8 mouse cellular contexts compared by ENCODE assay signal in the genomic region with DNA sequence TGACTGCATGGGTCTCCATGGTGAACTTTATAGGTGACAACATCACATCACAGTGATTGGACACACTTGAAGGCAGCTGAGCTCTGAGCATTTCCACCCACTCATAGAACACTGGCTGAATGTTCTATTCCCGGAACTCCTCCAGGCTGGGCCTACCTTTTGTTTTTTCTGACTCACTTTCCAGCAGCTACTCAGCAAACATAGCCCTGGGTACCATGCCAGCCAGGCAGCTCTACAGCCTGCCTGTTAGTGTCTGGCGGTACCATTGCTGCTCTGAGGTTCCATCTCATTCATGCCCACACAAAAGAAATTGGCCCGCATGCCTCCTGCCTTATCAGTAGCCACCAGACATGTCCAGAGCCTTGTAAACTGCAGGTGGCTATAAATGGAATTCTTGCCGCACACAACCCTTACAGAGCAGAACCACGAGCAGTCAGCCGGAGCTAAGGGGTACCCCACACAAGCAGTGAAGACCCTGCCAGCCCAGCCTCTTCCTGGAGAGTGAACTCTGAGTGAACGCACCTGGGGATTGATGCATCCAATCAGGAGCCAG. TPM values are rescaled to one million over a fixed set of nuclear protein-coding genes. Genes with fewer than 3 reads are reported as not detected.
DNase-seq lines count a peak whose midpoint lies in the region; ATAC-seq and TF ChIP-seq lines count a peak whose summit lies in the region.
"Had no signal": no experiment of that assay in that cellular context is flagged by ENCODE, and none has a peak within 500 bp of the region (broad histone marks: within the 10 kb centered on the region; RNA-seq: fewer than 3 reads in every experiment).

No protein-coding gene starts in this region.

- no peaks in the 10 kb centered on the region for H3K79me2 ChIP-seq in MEL (ENCODE audit: control insufficient read depth, insufficient read depth, low read length, poor library complexity)

- no peak overlapping the region for H3K27ac ChIP-seq in MEL (ENCODE audit: control insufficient read depth, low read depth, low read length)
- peak overlapping the region; percentile 80 for H3K27ac ChIP-seq in bone marrow, adult 2 months (ENCODE audit: control insufficient read depth, insufficient read depth, low read depth, low read length, poor library complexity)
- H3K27ac ChIP-seq in hindbrain, embryonic 12.5 days: no peak overlapping the region
- H3K27ac ChIP-seq in cerebellum, adult 2 months (ENCODE audit: insufficient read depth, low read length): no peak overlapping the region

- no peaks in the 10 kb centered on the region for H3K27me3 ChIP-seq in MEL (ENCODE audit: control insufficient read depth in 1 of 2, insufficient read depth in 2 of 2, low read length in 2 of 2)
- no peaks in the 10 kb centered on the region for H3K27me3 ChIP-seq in hindbrain, embryonic 12.5 days
- no peaks in the 10 kb centered on the region for H3K27me3 ChIP-seq in cerebellum, adult 2 months (ENCODE audit: control insufficient read depth, insufficient read depth, low read length)

- no peak overlapping the region for H3K4me2 ChIP-seq in hindbrain, embryonic 12.5 days (replicated peaks)

- TF ChIP-seq EP300 in MEL (IDR thresholded peaks at IDR 0.05; ENCODE audit: low read depth in 1 of 2, low read length in 2 of 2): peak; percentile 57 to 59

- peak; percentile 44 for DNase-seq in MEL (ENCODE audit: low read depth, low spot score)
- DNase-seq in lung, postnatal 25 days (ENCODE audit: low spot score): no peak
- DNase-seq in thymus, postnatal 25 days: no peak
- no peak for DNase-seq in cerebellum, adult 2 months

- no peak overlapping the region for H3K9ac ChIP-seq in MEL (ENCODE audit: control insufficient read depth, low read depth, low read length, poor library complexity, severe bottlenecking)
- no peak overlapping the region for H3K9ac ChIP-seq in hindbrain, embryonic 12.5 days

- peak; percentile 63; the same call in 1 of the 2 replicates for ATAC-seq in hindbrain, embryonic 12.5 days (ENCODE audit: low FRiP score)
- ATAC-seq in megakaryocyte progenitor cell, adult 5-6 weeks (replicated peaks; ENCODE audit: poor library complexity): peak; percentile 88

- no peak for TF ChIP-seq RAD21 in MEL (IDR thresholded peaks at IDR 0.05; ENCODE audit: low read depth, low read length)

- H3K36me3 ChIP-seq in MEL (ENCODE audit: control insufficient read depth in 1 of 2, insufficient read depth in 2 of 2, low read length in 2 of 2): peaks cover 0 to 6% of the 10 kb centered on the region in 2 experiments; a peak in 2 of 4 replicates
- no peaks in the 10 kb centered on the region for H3K36me3 ChIP-seq in hindbrain, embryonic 12.5 days

- no peak overlapping the region for H3K4me3 ChIP-seq in MEL (ENCODE audit: control insufficient read depth in 1 of 2, insufficient read depth in 1 of 2, low read depth in 2 of 2, low read length in 2 of 2)
- peak overlapping the region; percentile 24 for H3K4me3 ChIP-seq in bone marrow, adult 2 months (replicated peaks; ENCODE audit: control insufficient read depth, low read depth, low read length)
- no peak overlapping the region for H3K4me3 ChIP-seq in hindbrain, embryonic 12.5 days
- H3K4me3 ChIP-seq in cerebellum, adult 2 months (replicated peaks; ENCODE audit: insufficient read depth, low read depth, low read length): no peak overlapping the region

- H3K9me3 ChIP-seq in MEL (replicated peaks; ENCODE audit: insufficient read depth, low read length): no peaks in the 10 kb centered on the region
- no peaks in the 10 kb centered on the region for H3K9me3 ChIP-seq in hindbrain, embryonic 12.5 days (replicated peaks)

- 50% methylated on average over 7 of the region's 7 CpGs for WGBS in bone marrow, adult 2 months
- 71% methylated on average over 7 of the region's 7 CpGs for WGBS in hindbrain, embryonic 12.5 days
- 36% methylated on average over 7 of the region's 7 CpGs for WGBS in cerebellum, adult 2 months

- no peak for TF ChIP-seq POLR2A in MEL (IDR thresholded peaks at IDR 0.05; ENCODE audit: control insufficient read depth in 1 of 2, insufficient read depth in 1 of 2, low read depth in 1 of 2, low read length in 2 of 2, poor library complexity in 1 of 2)
- TF ChIP-seq POLR2A in bone marrow, adult 2 months (IDR thresholded peaks at IDR 0.05; ENCODE audit: borderline replicate concordance, control insufficient read depth, low read depth, low read length): no peak
- TF ChIP-seq POLR2A in cerebellum, adult 2 months (IDR thresholded peaks at IDR 0.05; ENCODE audit: borderline replicate concordance, insufficient read depth, low read length): no peak

- peaks cover 0 to 16% of the 10 kb centered on the region in 2 experiments; a peak in 2 of 4 replicates for H3K4me1 ChIP-seq in MEL (ENCODE audit: control insufficient read depth in 1 of 2, insufficient read depth in 2 of 2, low read length in 2 of 2)
- peaks cover under 1% of the 10 kb centered on the region; the same call in 1 of the 2 replicates for H3K4me1 ChIP-seq in bone marrow, adult 2 months (ENCODE audit: control insufficient read depth, insufficient read depth, low read length)
- peaks cover 12% of the 10 kb centered on the region; the same call in 1 of the 2 replicates for H3K4me1 ChIP-seq in hindbrain, embryonic 12.5 days
- H3K4me1 ChIP-seq in cerebellum, adult 2 months (ENCODE audit: control insufficient read depth, insufficient read depth, low read length): no peaks in the 10 kb centered on the region

- TF ChIP-seq CTCF in MEL (IDR thresholded peaks at IDR 0.05 in 2 of 3, conservative IDR thresholded peaks at IDR 0.05 in 1 of 3; ENCODE audit: control insufficient read depth in 1 of 3, insufficient read depth in 1 of 3, low read depth in 2 of 3, low read length in 3 of 3, poor library complexity in 1 of 3, severe bottlenecking in 1 of 3): no peak
- TF ChIP-seq CTCF in bone marrow, adult 2 months (IDR thresholded peaks at IDR 0.05; ENCODE audit: control insufficient read depth, insufficient read depth, low read length): no peak
- TF ChIP-seq CTCF in cerebellum, adult 2 months (IDR thresholded peaks at IDR 0.05; ENCODE audit: borderline replicate concordance, insufficient read depth, low read depth, low read length): no peak

TF ChIP-seq in MEL, 35 proteins besides CTCF, POLR2A, EP300 and RAD21:
- TF ChIP-seq CHD2 (IDR thresholded peaks at IDR 0.05; ENCODE audit: low read length): no peak
- TF ChIP-seq TCF12 (IDR thresholded peaks at IDR 0.05; ENCODE audit: low read depth, low read length): peak; percentile 75
- peak; percentile 57; the same call in 1 of the 2 replicates for TF ChIP-seq GATA1 (IDR thresholded peaks at IDR 0.05; ENCODE audit: low read depth, low read length)
- no peak for TF ChIP-seq MAFK (IDR thresholded peaks at IDR 0.05; ENCODE audit: borderline replicate concordance, low read depth, low read length)
- TF ChIP-seq E2F4 (IDR thresholded peaks at IDR 0.05; ENCODE audit: borderline replicate concordance, low read depth, low read length): no peak
- no peak for TF ChIP-seq ZNF384 (IDR thresholded peaks at IDR 0.05; ENCODE audit: low read depth, low read length)
- 0 out of 2 replicates have a peak, but pooled peaks have one; percentile 18 for TF ChIP-seq ETS1 (IDR thresholded peaks at IDR 0.05; ENCODE audit: low read depth, low read length)
- TF ChIP-seq RCOR1 (IDR thresholded peaks at IDR 0.05; ENCODE audit: low read depth, low read length): no peak
- peak; percentile 84 for TF ChIP-seq TAL1 (IDR thresholded peaks at IDR 0.05; ENCODE audit: low read length)

RNA-seq across cellular contexts. Expression of gene Tbx19, which starts 55.8 kb away (rescaled TPM):
- not detected in 2 replicates for total RNA-seq in MEL (2012; rRNA removed)
- under 1 TPM in 1 of 2 experiments, not detected in 1; 0.19 TPM for polyA plus RNA-seq in MEL (2012; ENCODE audit: insufficient read depth in 1 of 2, insufficient read length in 2 of 2, low read depth in 1 of 2, low replicate concordance in 2 of 2, missing spikeins in 1 of 2)
- not detected in 2 replicates for polyA plus RNA-seq in bone marrow, adult 2 months (2011; ENCODE audit: insufficient read depth, insufficient read length, low replicate concordance, missing spikeins)
- not detected in 2 replicates for polyA plus RNA-seq in hindbrain, embryonic 12.5 days (2016; fragmentation: Nextera tagmentation; extraction: Ambion mirVana)
- total RNA-seq in megakaryocyte progenitor cell, adult 5-6 weeks (2015): not detected in 2 replicates
- total RNA-seq in megakaryocyte progenitor cell, adult 5-6 weeks (2017): 0.12 TPM in 1 of 2 replicates, not detected in the other
- not detected in 2 replicates for polyA plus RNA-seq in cerebellum, adult 2 months (2012; rRNA removed)
- polyA plus RNA-seq: limb, embryonic 14.5 days had no signal
